Mouse (Mus musculus): ENCODE measurements around the gene Elmod1. TPM values are rescaled to one million over a fixed set of nuclear protein-coding genes. Genes with fewer than 3 reads are reported as not detected.

Gene Elmod1
- polyA plus RNA-seq (2015; fragmentation: Nextera tagmentation; extraction: Ambion mirVana) = 2.3 and 3.7 TPM in 2 replicates

GRCm38 (mm10) chr9:53975122-53975518, at the start of gene Elmod1:
Gene Elmod1 (minus strand): TSS chr9:53975301.

Other genes with a start within 250 kb of the Elmod1 start
- gene Slc35f2, start 203.8 kb downstream of the Elmod1 start, polyA plus RNA-seq (2015; fragmentation: Nextera tagmentation; extraction: Ambion mirVana) = 2.9 and 4.7 TPM in 2 replicates
- gene Sln, start 125.1 kb downstream of the Elmod1 start, polyA plus RNA-seq (2015; fragmentation: Nextera tagmentation; extraction: Ambion mirVana) = 2.9 and 5.0 TPM in 2 replicates
- gene Tnfaip8l3, start 93.1 kb upstream of the Elmod1 start, polyA plus RNA-seq (2015; fragmentation: Nextera tagmentation; extraction: Ambion mirVana) = 0.20 and 0.30 TPM in 2 replicates

All from adrenal gland, postnatal 0 days (tissue).